Mouse (Mus musculus) G1E (cell line): Measurements from ENCODE around the gene Igfbpl1. TPM values are rescaled to one million over a fixed set of nuclear protein-coding genes. Genes with fewer than 3 reads are reported as not detected.

Experiments used
- ATAC-seq: 2 replicates; pipeline ENCODE4 v1.8.0; 2016; ENCODE audit warnings: mild to moderate bottlenecking; ENCODE audit not compliant: insufficient number of reproducible peaks, poor library complexity, low FRiP score, severe bottlenecking; ENCODE audit errors: extremely low read depth
- DNase-seq: peaks from one replicate; pipeline ENCODE4 v3.0.0; 2012; ENCODE audit warnings: low spot score
- H3K27me3 ChIP-seq: 2 replicates; pipeline ENCODE4 v1.6.1; 2012; ENCODE audit warnings: mild to moderate bottlenecking, low read length, inconsistent platforms; ENCODE audit not compliant: insufficient read depth
- H3K36me3 ChIP-seq: replicated peaks from 2 replicates; pipeline ENCODE3; 2012; ENCODE audit warnings: mild to moderate bottlenecking, inconsistent platforms
- H3K4me1 ChIP-seq: 2 replicates; pipeline ENCODE4 v1.6.1; 2012; ENCODE audit warnings: low read depth, low read length, inconsistent platforms, mixed read lengths; ENCODE audit not compliant: insufficient read depth
- H3K4me3 ChIP-seq: 2 replicates; pipeline ENCODE4 v1.5.1; 2012; ENCODE audit warnings: low read depth, mild to moderate bottlenecking, inconsistent platforms, low read length, moderate library complexity, mixed read lengths
- H3K9me3 ChIP-seq: replicated peaks from 2 replicates; pipeline ENCODE4 v1.6.1; 2012; ENCODE audit warnings: inconsistent platforms
- CTCF ChIP-seq: IDR thresholded peaks from 2 replicates; pipeline ENCODE4 v1.5.1; 2012; ENCODE audit warnings: low read depth, low read length, inconsistent platforms, mixed read lengths
- GATA1 ChIP-seq: IDR thresholded peaks from 2 replicates; pipeline ENCODE4 v1.6.1; 2012; ENCODE audit warnings: borderline replicate concordance, low read length, inconsistent platforms, mixed read lengths
- GATA2 ChIP-seq: IDR thresholded peaks from 2 replicates; pipeline ENCODE4 v1.6.1; 2012; ENCODE audit warnings: low read depth, low read length, inconsistent platforms, borderline replicate concordance
- POLR2AphosphoS5 ChIP-seq: IDR thresholded peaks from 2 replicates; pipeline ENCODE4 v1.6.1; 2012; ENCODE audit warnings: low read depth, low read length, inconsistent platforms; ENCODE audit not compliant: insufficient replicate concordance
- TAL1 ChIP-seq: conservative IDR thresholded peaks from 2 replicates; pipeline ENCODE4 v1.6.1; 2012; ENCODE audit warnings: low read depth, low read length, inconsistent platforms, mixed read lengths
- polyA plus RNA-seq: library from polyadenylated mRNA; stranded (reverse); fragments of >175 nt; gene quantifications from 2 replicates; pipeline ENCODE4 v1.2.3, GENCODE M21; 2012
- total RNA-seq, 2 experiments: library from RNA; stranded (forward) in 1 of 2; stranded (reverse) in 1 of 2; fragments of 200-1000 nt in 1 of 2; fragments of >200 nt in 1 of 2; fragmentation: Nextera tagmentation in 1 of 2; gene quantifications; 2 replicates each; pipeline ENCODE4 v1.2.3; 2014 to 2017

Igfbpl1 gene
- total and polyA plus RNA-seq, 3 experiments = 0.11 TPM; not detected in 2

GRCm38 (mm10) chr4:45765121-45765564 is 61.6 kb downstream of the Igfbpl1 start:
- Histone ChIP-seq H3K4me3 (no peak overlapping the region), H3K36me3 (no peaks in the 10 kb centered on the region), H3K9me3 (no peaks in the 10 kb centered on the region), H3K4me1 (no peaks in the 10 kb centered on the region), H3K27me3 (peaks cover 47% of the 10 kb centered on the region)
- no peak for TF ChIP-seq GATA1
- TF ChIP-seq TAL1 = no peak
- TF ChIP-seq POLR2AphosphoS5 = no peak
- TF ChIP-seq GATA2 = no peak
- no peak for TF ChIP-seq CTCF
- DNase-seq (no peak), ATAC-seq (no peak)

DNA sequence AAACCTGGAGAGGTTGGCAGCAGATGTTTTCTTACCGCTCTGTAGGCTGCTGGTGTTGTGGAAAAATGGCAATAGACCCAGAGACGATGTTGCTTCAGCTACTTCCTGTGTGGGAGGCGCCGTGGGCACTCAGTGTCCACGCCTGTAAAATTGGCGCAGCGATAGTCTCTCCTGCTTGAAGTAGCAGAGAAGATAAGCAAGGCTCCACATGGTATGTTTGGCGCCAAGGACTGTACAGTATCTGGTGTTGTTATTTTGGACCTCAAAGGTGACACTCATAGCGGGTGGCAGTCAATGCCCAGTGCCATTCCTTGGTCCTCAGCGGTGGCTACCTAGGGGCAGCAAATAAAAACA is 62.6 kb downstream of the Igfbpl1 start:
- no peaks in the 10 kb centered on the region for H3K9me3 ChIP-seq
- H3K4me1 ChIP-seq = no peaks in the 10 kb centered on the region
- no peaks in the 10 kb centered on the region for H3K36me3 ChIP-seq
- peaks cover 45% of the 10 kb centered on the region for H3K27me3 ChIP-seq
- no peak for ATAC-seq
- no peak overlapping the region for H3K4me3 ChIP-seq
- DNase-seq = no peak
- TF ChIP-seq CTCF (no peak), GATA1 (no peak), GATA2 (no peak), POLR2AphosphoS5 (no peak), TAL1 (no peak)

DNA sequence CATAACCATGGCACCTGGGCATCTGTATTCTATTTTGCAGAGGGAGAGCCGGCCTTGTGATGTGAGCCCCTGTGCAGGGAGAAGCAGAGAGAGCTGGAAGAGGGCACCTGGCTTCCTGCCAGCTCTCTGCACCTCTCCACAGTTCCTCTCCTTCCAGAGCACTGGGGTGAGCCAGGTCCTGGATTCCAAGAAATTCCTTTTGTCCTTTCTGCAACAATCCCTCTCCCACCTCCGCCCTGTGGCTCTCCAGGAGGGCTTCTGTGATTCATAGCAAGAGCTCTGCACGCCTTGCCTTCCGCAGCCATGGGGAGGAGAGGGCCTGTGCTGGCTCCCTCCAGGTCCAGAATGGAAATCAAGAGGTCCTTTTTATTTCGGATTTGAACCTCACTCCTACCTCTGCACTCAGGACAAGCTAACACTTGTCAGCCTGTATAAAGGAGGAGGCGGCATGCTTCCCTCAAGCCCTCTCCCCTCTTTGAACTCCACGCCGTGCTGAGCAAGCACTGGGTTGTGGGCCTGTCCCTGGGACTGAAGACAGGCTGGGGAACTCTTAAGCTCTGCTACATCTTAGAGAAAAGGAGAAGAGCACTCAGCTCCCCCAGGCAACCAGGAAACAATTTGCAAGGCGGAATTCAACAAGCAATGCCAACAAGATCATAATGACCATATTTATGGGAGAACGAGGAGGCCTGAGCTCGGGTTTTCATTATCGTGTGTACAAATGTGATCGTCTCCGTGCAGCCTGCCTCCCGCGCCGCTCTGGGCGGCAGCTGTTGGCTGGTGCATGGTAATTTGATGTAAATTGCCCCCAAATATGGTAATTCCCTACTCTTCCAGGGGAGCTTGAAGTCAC is 63.2 kb downstream of the Igfbpl1 start:
- DNase-seq (no peak), ATAC-seq (no peak)
- H3K9me3 ChIP-seq = no peaks in the 10 kb centered on the region
- no peak for TF ChIP-seq GATA1
- no peak for TF ChIP-seq TAL1
- no peak for TF ChIP-seq CTCF
- TF ChIP-seq POLR2AphosphoS5 = no peak
- TF ChIP-seq GATA2 = no peak
- peaks cover 39% of the 10 kb centered on the region for H3K27me3 ChIP-seq
- no peak overlapping the region for H3K4me3 ChIP-seq
- H3K36me3 ChIP-seq = no peaks in the 10 kb centered on the region
- H3K4me1 ChIP-seq = no peaks in the 10 kb centered on the region

DNA sequence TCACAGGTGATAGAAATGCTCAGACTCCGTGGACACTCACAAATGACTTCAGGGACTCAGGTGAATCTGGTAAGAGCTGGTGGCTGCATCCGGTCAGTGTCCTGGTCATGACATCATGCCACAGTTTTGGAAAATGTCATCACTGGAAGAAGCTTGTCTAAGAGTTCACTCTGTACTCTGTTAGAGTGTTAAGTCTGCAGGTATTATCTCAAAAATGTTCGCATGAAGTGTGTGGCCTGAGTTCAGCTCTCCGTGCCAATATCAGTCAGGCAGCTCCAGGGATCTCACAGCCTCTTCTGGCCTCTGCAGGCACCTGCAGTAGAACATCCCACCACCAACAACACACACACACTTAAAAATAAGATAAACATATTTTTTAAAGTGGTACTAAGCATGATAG is 64.1 kb downstream of the Igfbpl1 start:
- peaks cover 32% of the 10 kb centered on the region for H3K27me3 ChIP-seq
- no peak overlapping the region for H3K4me3 ChIP-seq
- no peak for DNase-seq
- H3K9me3 ChIP-seq = no peaks in the 10 kb centered on the region
- H3K36me3 ChIP-seq = no peaks in the 10 kb centered on the region
- ATAC-seq = no peak
- TF ChIP-seq GATA1 (no peak), POLR2AphosphoS5 (no peak)
- no peaks in the 10 kb centered on the region for H3K4me1 ChIP-seq

Other genes with a start within 250 kb of the Igfbpl1 start
- not detected in 2 replicates for gene Aldh1b1, start 27.9 kb downstream of the Igfbpl1 start, total RNA-seq (2014; fragmentation: Nextera tagmentation)
- gene Aldh1b1, start 27.9 kb downstream of the Igfbpl1 start, total RNA-seq (2017) = 0.66 TPM in 1 of 2 replicates, not detected in the other
- gene Aldh1b1, start 27.9 kb downstream of the Igfbpl1 start, polyA plus RNA-seq = not detected in 2 replicates
- not detected in 2 replicates for gene Stra6l, start 21.7 kb upstream of the Igfbpl1 start, total RNA-seq (2014; fragmentation: Nextera tagmentation)
- 0.12 and 0.33 TPM in 2 replicates for gene Stra6l, start 21.7 kb upstream of the Igfbpl1 start, total RNA-seq (2017)
- not detected in 2 replicates for gene Stra6l, start 21.7 kb upstream of the Igfbpl1 start, polyA plus RNA-seq
- gene Ccdc180, start 63.4 kb upstream of the Igfbpl1 start, total RNA-seq (2014; fragmentation: Nextera tagmentation) = not detected in 2 replicates
- gene Ccdc180, start 63.4 kb upstream of the Igfbpl1 start, total RNA-seq (2017) = 0.16 TPM in 1 of 2 replicates, not detected in the other
- not detected in 2 replicates for gene Ccdc180, start 63.4 kb upstream of the Igfbpl1 start, polyA plus RNA-seq
- 1.1 and 1.4 TPM in 2 replicates for gene Tdrd7, start 138.4 kb upstream of the Igfbpl1 start, total RNA-seq (2014; fragmentation: Nextera tagmentation)
- gene Tdrd7, start 138.4 kb upstream of the Igfbpl1 start, total RNA-seq (2017) = 5.1 and 7.7 TPM in 2 replicates
- 0.06 and 0.12 TPM in 2 replicates for gene Tdrd7, start 138.4 kb upstream of the Igfbpl1 start, polyA plus RNA-seq
- 6.9 and 14.6 TPM in 2 replicates for gene Tmod1, start 212.0 kb upstream of the Igfbpl1 start, total RNA-seq (2014; fragmentation: Nextera tagmentation)
- gene Tmod1, start 212.0 kb upstream of the Igfbpl1 start, total RNA-seq (2017) = 0.99 and 1.1 TPM in 2 replicates
- 0.64 and 0.65 TPM in 2 replicates for gene Tmod1, start 212.0 kb upstream of the Igfbpl1 start, polyA plus RNA-seq